Mouse (Mus musculus): ENCODE results near the gene Clgn. TPM values are rescaled to one million over a fixed set of nuclear protein-coding genes. Genes with fewer than 3 reads are reported as not detected.

The Clgn gene
- 3.1 and 3.8 TPM in 2 replicates for polyA plus RNA-seq (2016; fragmentation: Nextera tagmentation; extraction: Ambion mirVana)

GRCm38 (mm10) chr8:83389316-83390005, at the start of gene Clgn:
Gene Clgn (plus strand): TSS chr8:83389867.
- peak within 1 kb of the TSS; percentile 58 for H3K4me3 ChIP-seq (replicated peaks)
- H3K36me3 ChIP-seq = no peaks in the 10 kb centered on the region
- no peaks in the 10 kb centered on the region for H3K9me3 ChIP-seq
- WGBS = 4% methylated on average over 41 of the region's 41 CpGs
- ATAC-seq (ENCODE audit: insufficient number of reproducible peaks, insufficient read depth, low FRiP score, low TSS enrichment, low read depth) = peak; percentile 76; the same call in 1 of the 2 replicates
- peaks cover 5% of the 10 kb centered on the region; the same call in 1 of the 2 replicates for H3K4me1 ChIP-seq (replicated peaks)
- H3K4me2 ChIP-seq = peak within 1 kb of the TSS; percentile 87
- peaks cover 25% of the 10 kb centered on the region for H3K27me3 ChIP-seq
- H3K9ac ChIP-seq (replicated peaks) = peak within 1 kb of the TSS; percentile 66
- no peak within 1 kb of the TSS for H3K27ac ChIP-seq

GRCm38 (mm10) chr8:83342076-83342475, 47.6 kb upstream of the Clgn start:
- Histone ChIP-seq H3K27me3 (no peaks in the 10 kb centered on the region), H3K4me1 (replicated peaks) (peaks cover 4% of the 10 kb centered on the region; the same call in 1 of the 2 replicates), H3K36me3 (no peaks in the 10 kb centered on the region), H3K4me3 (replicated peaks) (no peak overlapping the region), H3K4me2 (no peak overlapping the region), H3K27ac (no peak overlapping the region), H3K9me3 (0 out of 2 replicates have a peak, but pooled peaks cover 6% of the 10 kb centered on the region), H3K9ac (replicated peaks) (no peak overlapping the region)
- no peak; the same call in 1 of the 2 replicates for ATAC-seq (ENCODE audit: insufficient number of reproducible peaks, insufficient read depth, low FRiP score, low TSS enrichment, low read depth)
- WGBS = 82% methylated on average over 3 of the region's 3 CpGs

- Histone ChIP-seq H3K9ac (replicated peaks) (no peak overlapping the region), H3K4me1 (replicated peaks) (peaks cover 4% of the 10 kb centered on the region; the same call in 1 of the 2 replicates), H3K27me3 (no peaks in the 10 kb centered on the region), H3K4me3 (replicated peaks) (no peak overlapping the region), H3K4me2 (no peak overlapping the region), H3K27ac (no peak overlapping the region), H3K36me3 (no peaks in the 10 kb centered on the region), H3K9me3 (0 out of 2 replicates have a peak, but pooled peaks cover 6% of the 10 kb centered on the region)
- no peak for ATAC-seq (ENCODE audit: insufficient number of reproducible peaks, insufficient read depth, low FRiP score, low TSS enrichment, low read depth)
These were observed 47.0 kb upstream of the Clgn start for GRCm38 (mm10) chr8:83342693-83343092.

GRCm38 (mm10) chr8:83348263-83348662, 41.4 kb upstream of the Clgn start, which contains the start of gene Mgat4d:
Gene Mgat4d (plus strand): TSS chr8:83348471.
- Histone ChIP-seq H3K27ac (no peak within 1 kb of the TSS), H3K4me3 (replicated peaks) (no peak within 1 kb of the TSS), H3K4me1 (replicated peaks) (no peaks in the 10 kb centered on the region), H3K27me3 (no peaks in the 10 kb centered on the region), H3K9me3 (no peaks in the 10 kb centered on the region), H3K9ac (replicated peaks) (no peak within 1 kb of the TSS), H3K4me2 (no peak within 1 kb of the TSS), H3K36me3 (no peaks in the 10 kb centered on the region)
- WGBS = 70% methylated on average over 18 of the region's 18 CpGs
- no peak for ATAC-seq (ENCODE audit: insufficient number of reproducible peaks, insufficient read depth, low FRiP score, low TSS enrichment, low read depth)

- no peak for ATAC-seq (ENCODE audit: insufficient number of reproducible peaks, insufficient read depth, low FRiP score, low TSS enrichment, low read depth)
- no peaks in the 10 kb centered on the region for H3K4me1 ChIP-seq (replicated peaks)
- H3K4me3 ChIP-seq (replicated peaks) = no peak overlapping the region
- 94% methylated on average over 2 of the region's 2 CpGs for WGBS
- no peaks in the 10 kb centered on the region for H3K9me3 ChIP-seq
- no peak overlapping the region for H3K27ac ChIP-seq
- no peaks in the 10 kb centered on the region for H3K36me3 ChIP-seq
- no peak overlapping the region for H3K4me2 ChIP-seq
- H3K27me3 ChIP-seq = no peaks in the 10 kb centered on the region
- H3K9ac ChIP-seq (replicated peaks) = no peak overlapping the region
These were observed 38.4 kb upstream of the Clgn start for GRCm38 (mm10) chr8:83351315-83351714.

- Histone ChIP-seq H3K9me3 (no peaks in the 10 kb centered on the region), H3K9ac (replicated peaks) (no peak overlapping the region), H3K4me1 (replicated peaks) (peaks cover 5% of the 10 kb centered on the region), H3K4me2 (no peak overlapping the region), H3K36me3 (no peaks in the 10 kb centered on the region), H3K27me3 (no peaks in the 10 kb centered on the region), H3K4me3 (replicated peaks) (no peak overlapping the region), H3K27ac (peak overlapping the region; percentile 57)
- 48% methylated on average over 7 of the region's 7 CpGs for WGBS
- ATAC-seq (ENCODE audit: insufficient number of reproducible peaks, insufficient read depth, low FRiP score, low TSS enrichment, low read depth) = peak; percentile 75; the same call in 1 of the 2 replicates
These were observed 26.4 kb upstream of the Clgn start for GRCm38 (mm10) chr8:83363156-83363769.

- no peaks in the 10 kb centered on the region for H3K27me3 ChIP-seq
- no peak for ATAC-seq (ENCODE audit: insufficient number of reproducible peaks, insufficient read depth, low FRiP score, low TSS enrichment, low read depth)
- H3K4me1 ChIP-seq (replicated peaks) = no peaks in the 10 kb centered on the region
- no peaks in the 10 kb centered on the region for H3K9me3 ChIP-seq
- no peak overlapping the region for H3K4me3 ChIP-seq (replicated peaks)
- H3K9ac ChIP-seq (replicated peaks) = no peak overlapping the region
- no peak overlapping the region for H3K4me2 ChIP-seq
- H3K27ac ChIP-seq = no peak overlapping the region
- no peaks in the 10 kb centered on the region for H3K36me3 ChIP-seq
These were observed 12.4 kb upstream of the Clgn start for GRCm38 (mm10) chr8:83377231-83377630.

- Histone ChIP-seq H3K4me2 (no peak overlapping the region), H3K27me3 (no peaks in the 10 kb centered on the region), H3K9ac (replicated peaks) (no peak overlapping the region), H3K36me3 (no peaks in the 10 kb centered on the region), H3K9me3 (no peaks in the 10 kb centered on the region), H3K27ac (no peak overlapping the region), H3K4me1 (replicated peaks) (no peaks in the 10 kb centered on the region), H3K4me3 (replicated peaks) (no peak overlapping the region)
- ATAC-seq (ENCODE audit: insufficient number of reproducible peaks, insufficient read depth, low FRiP score, low TSS enrichment, low read depth) = no peak
- 69% methylated on average over 4 of the region's 4 CpGs for WGBS
These were observed 9.5 kb upstream of the Clgn start for GRCm38 (mm10) chr8:83380141-83380540.

GRCm38 (mm10) chr8:83381016-83381415, 8.7 kb upstream of the Clgn start:
- 83% methylated on average over 2 of the region's 2 CpGs for WGBS
- no peak overlapping the region for H3K27ac ChIP-seq
- H3K36me3 ChIP-seq = no peaks in the 10 kb centered on the region
- no peaks in the 10 kb centered on the region for H3K4me1 ChIP-seq (replicated peaks)
- H3K4me3 ChIP-seq (replicated peaks) = no peak overlapping the region
- no peak overlapping the region for H3K9ac ChIP-seq (replicated peaks)
- ATAC-seq (ENCODE audit: insufficient number of reproducible peaks, insufficient read depth, low FRiP score, low TSS enrichment, low read depth) = no peak
- H3K9me3 ChIP-seq = no peaks in the 10 kb centered on the region
- H3K4me2 ChIP-seq = no peak overlapping the region
- no peaks in the 10 kb centered on the region for H3K27me3 ChIP-seq

GRCm38 (mm10) chr8:83382850-83383249, 6.8 kb upstream of the Clgn start:
- no peak overlapping the region for H3K9ac ChIP-seq (replicated peaks)
- no peak overlapping the region for H3K4me3 ChIP-seq (replicated peaks)
- no peak overlapping the region for H3K27ac ChIP-seq
- ATAC-seq (ENCODE audit: insufficient number of reproducible peaks, insufficient read depth, low FRiP score, low TSS enrichment, low read depth) = no peak
- WGBS = 24% methylated on average over 2 of the region's 2 CpGs
- H3K4me1 ChIP-seq (replicated peaks) = no peaks in the 10 kb centered on the region
- H3K36me3 ChIP-seq = no peaks in the 10 kb centered on the region
- H3K9me3 ChIP-seq = no peaks in the 10 kb centered on the region
- no peak overlapping the region for H3K4me2 ChIP-seq
- H3K27me3 ChIP-seq = no peaks in the 10 kb centered on the region

GRCm38 (mm10) chr8:83390006-83390701, 487 bp downstream of the Clgn start:
- no peak for ATAC-seq (ENCODE audit: insufficient number of reproducible peaks, insufficient read depth, low FRiP score, low TSS enrichment, low read depth)
- peaks cover 25% of the 10 kb centered on the region for H3K27me3 ChIP-seq
- H3K4me1 ChIP-seq (replicated peaks) = peaks cover 5% of the 10 kb centered on the region; the same call in 1 of the 2 replicates
- no peaks in the 10 kb centered on the region for H3K36me3 ChIP-seq
- H3K4me3 ChIP-seq (replicated peaks) = peak overlapping the region; percentile 58
- 4% methylated on average over 14 of the region's 14 CpGs for WGBS
- peak overlapping the region; percentile 87 for H3K4me2 ChIP-seq
- H3K9me3 ChIP-seq = no peaks in the 10 kb centered on the region
- no peak overlapping the region for H3K27ac ChIP-seq
- H3K9ac ChIP-seq (replicated peaks) = peak overlapping the region; percentile 66
